Mouse (Mus musculus): ENCODE measurements around the gene Igfn1. TPM values are rescaled to one million over a fixed set of nuclear protein-coding genes. Genes with fewer than 3 reads are reported as not detected.

Igfn1 gene
- polyA plus RNA-seq, 1 experiment: not detected

DNA sequence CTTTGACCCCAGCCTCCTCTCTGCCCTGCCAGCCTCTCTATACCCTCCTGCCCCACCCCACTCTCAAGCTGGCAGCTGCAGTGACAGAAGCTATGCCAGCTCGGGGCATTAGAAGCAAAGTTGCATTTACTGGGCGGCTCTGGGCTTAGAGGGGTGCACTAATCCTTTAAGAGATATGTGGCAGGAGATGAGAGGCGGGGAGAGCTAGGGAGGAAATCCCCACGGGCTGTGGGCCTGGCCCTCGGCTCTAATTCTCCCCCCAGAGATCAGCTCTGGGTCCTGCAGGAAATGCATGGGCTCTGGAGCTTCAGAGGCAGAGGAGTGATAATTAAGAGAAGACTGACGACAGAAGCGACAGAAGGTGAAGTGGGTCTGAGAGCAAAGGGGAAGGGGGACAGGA lies 26.8 kb upstream of the Igfn1 start:
- Histone ChIP-seq H3K4me1 (ENCODE audit: control insufficient read depth, insufficient read depth, low read length) (no peaks in the 10 kb centered on the region), H3K36me3 (ENCODE audit: control insufficient read depth, insufficient read depth, low read length, poor library complexity, severe bottlenecking) (peaks cover 1% of the 10 kb centered on the region; the same call in 1 of the 2 replicates), H3K27ac (ENCODE audit: insufficient read depth, low read length) (no peak overlapping the region), H3K9me3 (replicated peaks; ENCODE audit: control insufficient read depth, insufficient read depth, low read length, poor library complexity, severe bottlenecking) (no peaks in the 10 kb centered on the region), H3K9ac (ENCODE audit: low read depth, poor library complexity, severe bottlenecking) (no peak overlapping the region), H3K4me3 (ENCODE audit: low read depth, low read length) (no peak overlapping the region), H3K27me3 (ENCODE audit: control insufficient read depth, insufficient read depth, low read length, poor library complexity, severe bottlenecking) (no peaks in the 10 kb centered on the region)
- TF ChIP-seq POLR2A (IDR thresholded peaks at IDR 0.05; ENCODE audit: insufficient read depth, low read length) (no peak), CTCF (IDR thresholded peaks at IDR 0.05; ENCODE audit: low read depth, low read length) (no peak), EP300 (IDR thresholded peaks at IDR 0.05; ENCODE audit: insufficient read depth, low read depth, low read length) (no peak)

DNA sequence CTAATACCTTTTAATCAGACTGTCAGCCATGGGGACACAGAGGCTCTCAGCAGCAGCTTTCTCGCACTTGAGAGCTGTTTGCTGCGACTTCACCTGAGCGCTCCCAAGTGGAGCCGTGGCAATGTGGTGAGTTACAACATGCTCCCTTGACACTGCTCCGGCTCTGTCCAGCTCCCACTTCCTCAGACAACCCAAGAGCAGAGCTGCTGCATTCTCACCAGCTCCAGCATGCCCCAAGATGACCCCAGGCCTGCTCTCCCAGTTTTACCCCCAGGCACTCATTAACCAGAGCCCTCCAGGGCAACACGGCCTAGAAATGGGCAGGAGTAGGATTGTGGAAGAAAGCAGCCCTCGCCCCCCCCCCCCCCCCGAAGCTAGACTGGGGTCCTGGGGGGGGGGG lies 25.6 kb upstream of the Igfn1 start:
- Histone ChIP-seq H3K36me3 (ENCODE audit: control insufficient read depth, insufficient read depth, low read length, poor library complexity, severe bottlenecking) (peaks cover 4% of the 10 kb centered on the region; the same call in 1 of the 2 replicates), H3K27me3 (ENCODE audit: control insufficient read depth, insufficient read depth, low read length, poor library complexity, severe bottlenecking) (no peaks in the 10 kb centered on the region), H3K9ac (ENCODE audit: low read depth, poor library complexity, severe bottlenecking) (no peak overlapping the region), H3K4me1 (ENCODE audit: control insufficient read depth, insufficient read depth, low read length) (no peaks in the 10 kb centered on the region), H3K9me3 (replicated peaks; ENCODE audit: control insufficient read depth, insufficient read depth, low read length, poor library complexity, severe bottlenecking) (no peaks in the 10 kb centered on the region), H3K27ac (ENCODE audit: insufficient read depth, low read length) (no peak overlapping the region), H3K4me3 (ENCODE audit: low read depth, low read length) (no peak overlapping the region)
- TF ChIP-seq POLR2A (IDR thresholded peaks at IDR 0.05; ENCODE audit: insufficient read depth, low read length) (no peak), CTCF (IDR thresholded peaks at IDR 0.05; ENCODE audit: low read depth, low read length) (no peak), EP300 (IDR thresholded peaks at IDR 0.05; ENCODE audit: insufficient read depth, low read depth, low read length) (no peak)

DNA sequence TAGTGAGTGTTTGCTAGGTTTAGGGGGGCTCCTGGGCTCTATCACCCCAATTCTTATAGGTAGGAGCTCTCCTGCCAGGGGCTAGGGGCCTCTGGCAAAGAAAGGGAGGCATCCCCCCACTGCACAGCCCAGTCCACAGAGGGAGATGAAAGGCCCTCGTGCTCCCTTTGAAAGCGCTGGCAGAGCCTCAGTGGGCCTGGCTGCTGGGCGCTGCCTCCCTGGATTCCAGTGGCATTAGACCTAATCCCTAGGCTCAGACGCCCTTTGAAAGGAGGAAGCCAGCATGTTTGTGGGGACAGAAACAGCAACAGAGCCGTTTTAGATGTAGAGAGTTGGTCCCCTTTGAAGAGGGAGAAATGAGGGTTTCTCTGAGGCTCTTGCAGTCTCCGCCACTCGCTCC lies 24.1 kb upstream of the Igfn1 start:
- no peaks in the 10 kb centered on the region for H3K4me1 ChIP-seq (ENCODE audit: control insufficient read depth, insufficient read depth, low read length)
- H3K36me3 ChIP-seq (ENCODE audit: control insufficient read depth, insufficient read depth, low read length, poor library complexity, severe bottlenecking): peaks cover 4% of the 10 kb centered on the region; the same call in 1 of the 2 replicates
- no peak overlapping the region for H3K27ac ChIP-seq (ENCODE audit: insufficient read depth, low read length)
- TF ChIP-seq CTCF (IDR thresholded peaks at IDR 0.05; ENCODE audit: low read depth, low read length) (no peak), EP300 (IDR thresholded peaks at IDR 0.05; ENCODE audit: insufficient read depth, low read depth, low read length) (no peak), POLR2A (IDR thresholded peaks at IDR 0.05; ENCODE audit: insufficient read depth, low read length) (no peak)
- no peaks in the 10 kb centered on the region for H3K27me3 ChIP-seq (ENCODE audit: control insufficient read depth, insufficient read depth, low read length, poor library complexity, severe bottlenecking)
- H3K9ac ChIP-seq (ENCODE audit: low read depth, poor library complexity, severe bottlenecking): no peak overlapping the region
- no peak overlapping the region for H3K4me3 ChIP-seq (ENCODE audit: low read depth, low read length)
- no peaks in the 10 kb centered on the region for H3K9me3 ChIP-seq (replicated peaks; ENCODE audit: control insufficient read depth, insufficient read depth, low read length, poor library complexity, severe bottlenecking)

DNA sequence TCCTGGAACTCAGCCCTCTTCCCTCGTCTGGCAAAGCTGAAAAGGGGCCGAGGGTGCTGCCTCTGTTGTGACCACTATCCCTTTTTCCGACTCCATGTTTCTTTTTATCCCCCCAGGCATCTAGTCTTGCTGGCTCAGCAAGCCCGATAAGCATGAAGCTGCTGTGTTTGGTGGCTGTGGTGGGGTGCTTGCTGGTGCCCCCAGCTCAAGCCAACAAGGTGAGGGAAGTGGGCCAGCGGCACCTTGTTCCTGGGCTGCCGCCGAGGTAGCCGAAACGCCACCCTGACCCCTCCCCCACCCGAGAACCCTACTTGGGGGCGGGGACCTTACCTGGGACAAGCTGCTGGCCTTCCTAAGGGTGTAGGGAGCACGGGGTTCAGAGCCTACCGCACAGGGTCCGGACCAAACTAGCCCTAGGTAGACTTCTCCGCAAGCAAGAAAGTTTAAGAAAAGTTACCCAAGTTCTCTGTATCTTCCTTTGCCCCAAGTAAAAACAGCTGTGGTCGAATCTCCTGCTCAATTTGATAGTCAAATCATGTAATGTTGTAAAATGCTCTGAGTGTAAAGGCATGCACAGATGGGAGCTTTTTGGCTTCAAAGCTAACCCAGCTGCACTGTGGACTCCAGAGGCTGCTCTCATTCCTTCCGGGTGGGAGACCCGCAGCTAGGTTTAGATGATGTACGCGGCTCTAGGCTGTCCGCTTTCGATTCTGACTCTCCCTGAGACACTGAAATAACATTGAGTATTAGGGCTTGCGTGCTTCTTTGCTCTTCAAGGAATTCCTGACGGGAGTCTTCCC lies 12.4 kb upstream of the Igfn1 start:
- H3K36me3 ChIP-seq (ENCODE audit: control insufficient read depth, insufficient read depth, low read length, poor library complexity, severe bottlenecking): no peaks in the 10 kb centered on the region
- H3K27me3 ChIP-seq (ENCODE audit: control insufficient read depth, insufficient read depth, low read length, poor library complexity, severe bottlenecking): no peaks in the 10 kb centered on the region
- no peak overlapping the region for H3K27ac ChIP-seq (ENCODE audit: insufficient read depth, low read length)
- H3K9ac ChIP-seq (ENCODE audit: low read depth, poor library complexity, severe bottlenecking): peak overlapping the region; percentile 80
- no peaks in the 10 kb centered on the region for H3K4me1 ChIP-seq (ENCODE audit: control insufficient read depth, insufficient read depth, low read length)
- peak overlapping the region; percentile 98 for H3K4me3 ChIP-seq (ENCODE audit: low read depth, low read length)
- no peaks in the 10 kb centered on the region for H3K9me3 ChIP-seq (replicated peaks; ENCODE audit: control insufficient read depth, insufficient read depth, low read length, poor library complexity, severe bottlenecking)
- TF ChIP-seq CTCF (IDR thresholded peaks at IDR 0.05; ENCODE audit: low read depth, low read length) (no peak), EP300 (IDR thresholded peaks at IDR 0.05; ENCODE audit: insufficient read depth, low read depth, low read length) (no peak), POLR2A (IDR thresholded peaks at IDR 0.05; ENCODE audit: insufficient read depth, low read length) (no peak)

DNA sequence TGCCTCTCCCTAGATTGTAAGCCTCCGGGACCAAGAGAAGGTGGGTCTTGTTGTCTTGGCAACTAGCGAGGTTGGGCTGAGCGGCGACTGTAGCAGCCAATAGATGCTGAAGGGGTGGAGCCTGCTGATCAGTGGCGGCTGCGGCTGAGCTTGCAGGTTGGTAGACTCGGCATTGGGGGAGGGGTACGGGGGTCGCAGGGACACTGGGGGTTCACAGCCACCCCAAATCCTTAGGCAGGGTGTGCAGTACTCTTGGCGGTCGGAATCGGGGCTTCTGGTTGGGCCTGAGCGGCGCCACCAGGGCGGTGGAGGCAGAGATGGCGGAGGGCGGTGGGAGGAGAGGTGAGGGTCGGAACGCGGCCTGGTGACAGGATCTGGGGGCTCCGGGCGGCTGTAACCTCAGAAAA lies 11.8 kb upstream of the Igfn1 start:
- Histone ChIP-seq H3K4me3 (ENCODE audit: low read depth, low read length) (peak overlapping the region; percentile 98), H3K36me3 (ENCODE audit: control insufficient read depth, insufficient read depth, low read length, poor library complexity, severe bottlenecking) (no peaks in the 10 kb centered on the region), H3K9ac (ENCODE audit: low read depth, poor library complexity, severe bottlenecking) (peak overlapping the region; percentile 80), H3K9me3 (replicated peaks; ENCODE audit: control insufficient read depth, insufficient read depth, low read length, poor library complexity, severe bottlenecking) (no peaks in the 10 kb centered on the region), H3K27ac (ENCODE audit: insufficient read depth, low read length) (no peak overlapping the region), H3K4me1 (ENCODE audit: control insufficient read depth, insufficient read depth, low read length) (no peaks in the 10 kb centered on the region), H3K27me3 (ENCODE audit: control insufficient read depth, insufficient read depth, low read length, poor library complexity, severe bottlenecking) (no peaks in the 10 kb centered on the region)
- TF ChIP-seq POLR2A (IDR thresholded peaks at IDR 0.05; ENCODE audit: insufficient read depth, low read length) (no peak), EP300 (IDR thresholded peaks at IDR 0.05; ENCODE audit: insufficient read depth, low read depth, low read length) (no peak), CTCF (IDR thresholded peaks at IDR 0.05; ENCODE audit: low read depth, low read length) (no peak)

DNA sequence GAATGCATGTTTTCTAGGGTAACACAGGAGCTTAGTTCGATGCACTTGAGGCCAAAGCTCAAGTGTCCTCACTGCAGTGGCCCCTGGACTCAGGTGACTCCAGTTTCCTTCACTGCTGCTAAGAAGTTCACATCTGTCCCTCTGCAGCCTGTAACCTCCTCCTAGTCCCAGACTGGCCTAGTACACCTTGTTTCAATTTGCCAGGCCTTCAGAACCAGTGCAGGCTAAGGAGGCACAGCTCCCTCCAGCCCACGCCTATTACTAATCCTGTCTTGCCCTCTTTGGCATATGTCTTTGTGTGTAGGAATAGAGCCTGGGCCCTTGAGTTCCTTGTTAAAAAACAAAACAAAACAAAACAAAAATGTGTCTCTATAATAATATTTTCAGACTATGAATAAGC lies 11.2 kb upstream of the Igfn1 start:
- Histone ChIP-seq H3K4me1 (ENCODE audit: control insufficient read depth, insufficient read depth, low read length) (no peaks in the 10 kb centered on the region), H3K27ac (ENCODE audit: insufficient read depth, low read length) (no peak overlapping the region), H3K36me3 (ENCODE audit: control insufficient read depth, insufficient read depth, low read length, poor library complexity, severe bottlenecking) (no peaks in the 10 kb centered on the region), H3K9me3 (replicated peaks; ENCODE audit: control insufficient read depth, insufficient read depth, low read length, poor library complexity, severe bottlenecking) (no peaks in the 10 kb centered on the region), H3K27me3 (ENCODE audit: control insufficient read depth, insufficient read depth, low read length, poor library complexity, severe bottlenecking) (no peaks in the 10 kb centered on the region), H3K4me3 (ENCODE audit: low read depth, low read length) (no peak overlapping the region), H3K9ac (ENCODE audit: low read depth, poor library complexity, severe bottlenecking) (no peak overlapping the region)
- TF ChIP-seq EP300 (IDR thresholded peaks at IDR 0.05; ENCODE audit: insufficient read depth, low read depth, low read length): no peak

Data from ES-Bruce4 (cell line).